Mouse (Mus musculus) bone marrow, adult 2 months (tissue): ENCODE results near the gene Sdk1. TPM values are rescaled to one million over a fixed set of nuclear protein-coding genes. Genes with fewer than 3 reads are reported as not detected.

Source experiments
- H3K27ac ChIP-seq: fragments of 200-500 bp; 2 replicates; pipeline ENCODE4 v1.5.1; 2012; ENCODE audit warnings: low read depth, mild to moderate bottlenecking, control low read depth, inconsistent platforms, low read length; ENCODE audit not compliant: control insufficient read depth, poor library complexity, insufficient read depth
- H3K4me1 ChIP-seq: fragments of 200-500 bp; 2 replicates; pipeline ENCODE4 v1.6.1; 2011; ENCODE audit warnings: low read length; ENCODE audit not compliant: control insufficient read depth, insufficient read depth
- H3K4me3 ChIP-seq: fragments of 200-500 bp; replicated peaks from 2 replicates; pipeline ENCODE3; 2011; ENCODE audit warnings: mild to moderate bottlenecking, low read depth, low read length, control low read depth; ENCODE audit not compliant: control insufficient read depth
- CTCF ChIP-seq: fragments of 200-500 bp; IDR thresholded peaks from 2 replicates; pipeline ENCODE4 v1.5.1; 2011; ENCODE audit warnings: low read length, control low read depth; ENCODE audit not compliant: control insufficient read depth, insufficient read depth
- POLR2A ChIP-seq: fragments of 200-500 bp; IDR thresholded peaks from 2 replicates; pipeline ENCODE4 v1.6.1; 2011; ENCODE audit warnings: low read depth, mild to moderate bottlenecking, control low read depth, low read length, borderline replicate concordance; ENCODE audit not compliant: control insufficient read depth
- WGBS: fragments of 180-500 bp; shearing (Covaris S2); methylation state at CpG from one replicate; pipeline ENCODE4 v1.1.7; 2018; 5-methylcytosine and 5-hydroxymethylcytosine counted together
- polyA plus RNA-seq: library from polyadenylated mRNA; stranded (reverse); fragments of >200 nt; gene quantifications from 2 replicates; pipeline ENCODE4 v1.2.4, GENCODE M21; 2011; ENCODE audit warnings: low replicate concordance; ENCODE audit not compliant: missing spikeins, insufficient read depth, insufficient read length

Sdk1 gene
- polyA plus RNA-seq, 1 experiment: 0.27 TPM

- TF ChIP-seq CTCF (no peak), POLR2A (no peak)
- H3K27ac ChIP-seq: no peak overlapping the region
- H3K4me1 ChIP-seq: no peaks in the 10 kb centered on the region
- H3K4me3 ChIP-seq: no peak overlapping the region
- WGBS: 56% methylated on average over 6 of the region's 6 CpGs
Observed at GRCm38 (mm10) chr5:142262060-142262459, 1020.8 kb downstream of the Sdk1 start.

Other genes with a start within 250 kb of the Sdk1 start
- 10.3 and 18.2 TPM in 2 replicates for gene Card11, start 240.9 kb upstream of the Sdk1 start, polyA plus RNA-seq